Mouse (Mus musculus) heart, adult 2 months (tissue): ENCODE measurements around the gene Msl1.

Experiments used
- CTCF ChIP-seq: fragments of 200-600 bp; IDR thresholded peaks from 2 replicates; pipeline ENCODE4 v1.8.1; 2022; ENCODE audit warnings: antibody characterized with exemption, mild to moderate bottlenecking, moderate library complexity
- EP300 ChIP-seq: fragments of 200-500 bp; IDR thresholded peaks from 2 replicates; pipeline ENCODE4 v1.6.1; 2011; ENCODE audit warnings: low read depth, low read length, control low read depth; ENCODE audit not compliant: insufficient read depth
- POLR2A ChIP-seq: fragments of 200-500 bp; IDR thresholded peaks from 2 replicates; pipeline ENCODE4 v1.6.1; 2011; ENCODE audit warnings: mild to moderate bottlenecking, low read depth, low read length, control low read depth; ENCODE audit not compliant: insufficient read depth

GRCm38 (mm10) chr11:98846865-98847604, 51.7 kb downstream of the Msl1 start:
- TF ChIP-seq EP300: no peak
- TF ChIP-seq CTCF: no peak
- no peak for TF ChIP-seq POLR2A
